Mouse (Mus musculus) ES-Bruce4 (cell line): ENCODE measurements around the gene Dync1i1.

Experiments
- CTCF ChIP-seq: IDR thresholded peaks from one replicate; pipeline ENCODE4 v1.8.1; 2011; ENCODE audit warnings: low read depth, low read length
- EP300 ChIP-seq: IDR thresholded peaks from 2 replicates; pipeline ENCODE4 v1.6.1; 2011; ENCODE audit warnings: low read depth, low read length; ENCODE audit not compliant: insufficient read depth
- POLR2A ChIP-seq: IDR thresholded peaks from one replicate; pipeline ENCODE4 v1.8.1; 2011; ENCODE audit warnings: low read length; ENCODE audit not compliant: insufficient read depth

DNA sequence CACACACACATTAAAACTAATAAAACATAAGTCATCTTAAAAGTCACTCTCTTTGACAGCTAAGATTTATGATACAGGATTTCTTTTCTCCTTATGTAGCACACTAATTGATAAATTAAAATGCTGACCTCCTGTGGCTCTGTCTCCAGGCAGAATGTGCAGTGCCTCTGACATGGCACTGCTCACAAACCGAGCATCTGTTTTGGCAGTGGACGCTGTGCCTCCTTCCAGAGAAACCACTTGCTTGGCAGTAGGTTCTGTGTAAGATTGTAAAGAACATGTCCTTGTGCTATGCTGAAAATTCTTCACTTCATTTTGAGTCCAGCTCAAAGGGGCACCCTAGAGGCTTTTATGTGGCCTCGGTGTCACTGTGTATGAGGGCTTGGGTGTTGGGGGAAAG is 50.0 kb downstream of the Dync1i1 start:
- TF ChIP-seq POLR2A (no peak), CTCF (no peak), EP300 (no peak)
